ENCODE assay signal across 17 mouse cellular contexts in the genomic region with DNA sequence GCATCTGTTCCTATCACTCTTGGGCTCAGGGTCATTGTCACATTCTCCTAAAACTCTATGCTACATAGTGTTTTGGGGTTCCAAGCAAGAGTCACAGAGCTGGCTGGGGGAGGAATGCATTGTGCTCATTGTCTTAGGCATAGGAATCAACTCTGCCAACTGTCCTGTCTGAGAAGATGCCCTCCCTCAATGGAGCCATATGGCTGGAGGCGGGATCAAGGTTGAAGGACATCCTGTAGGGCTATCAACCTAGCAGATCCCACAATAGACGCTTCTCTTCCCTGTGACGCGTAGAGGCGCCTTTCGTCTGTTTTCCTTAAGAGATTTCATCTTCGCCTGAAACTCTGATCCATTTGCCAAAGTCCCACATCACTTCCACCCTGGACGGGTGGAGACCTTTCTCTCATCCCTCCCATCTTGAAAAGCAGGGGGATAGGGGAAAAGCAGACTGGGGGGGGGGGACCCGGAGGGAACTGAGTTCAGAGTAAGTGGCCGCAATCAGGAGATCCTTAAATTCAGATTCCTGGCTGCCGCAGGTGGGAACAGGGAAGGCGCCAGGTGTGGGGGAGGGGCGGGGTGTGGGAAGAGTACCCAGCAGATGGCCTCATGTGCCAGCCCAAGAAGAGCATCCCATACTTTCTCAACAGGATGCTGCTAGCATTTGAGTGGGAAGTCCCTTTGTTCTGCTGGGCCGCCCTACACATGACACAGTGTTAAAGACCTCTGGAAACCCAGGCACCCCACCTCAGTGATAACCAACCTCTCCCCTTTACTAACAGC.
DNase-seq lines count a peak whose midpoint lies in the region; ATAC-seq and TF ChIP-seq lines count a peak whose summit lies in the region.
"Had no signal": no experiment of that assay in that cellular context is flagged by ENCODE, and none has a peak within 500 bp of the region (broad histone marks: within the 10 kb centered on the region; RNA-seq: fewer than 3 reads in every experiment).

No protein-coding gene starts in this region.

- no peak overlapping the region for H3K4me3 ChIP-seq in forebrain, embryonic 16.5 days (replicated peaks; ENCODE audit: low read length)
- H3K4me3 ChIP-seq in forebrain, embryonic 10.5 days, result no peak overlapping the region
- H3K4me3 ChIP-seq in midbrain, embryonic 14.5 days (replicated peaks; ENCODE audit: low read depth, low read length), result no peak overlapping the region
- H3K4me3 ChIP-seq in midbrain, embryonic 10.5 days, result no peak overlapping the region
- no peak overlapping the region for H3K4me3 ChIP-seq in midbrain, postnatal 0 days (ENCODE audit: low read depth, low read length)
- H3K4me3 ChIP-seq: limb, embryonic 10.5 days; liver, embryonic 13.5 days; myocyte had no signal

- H3K27ac ChIP-seq in forebrain, embryonic 16.5 days (ENCODE audit: low read length), result peak overlapping the region; percentile 19; the same call in 1 of the 2 replicates
- no peak overlapping the region for H3K27ac ChIP-seq in forebrain, embryonic 10.5 days
- H3K27ac ChIP-seq in midbrain, embryonic 14.5 days (replicated peaks; ENCODE audit: low read depth, low read length), result 0 out of 2 replicates have a peak overlapping the region, but pooled peaks have one; percentile 43
- H3K27ac ChIP-seq in midbrain, embryonic 10.5 days (replicated peaks), result no peak overlapping the region
- no peak overlapping the region for H3K27ac ChIP-seq in midbrain, postnatal 0 days (ENCODE audit: low read depth, low read length)
- H3K27ac ChIP-seq: limb, embryonic 10.5 days; liver, embryonic 13.5 days had no signal

- no peaks in the 10 kb centered on the region for H3K27me3 ChIP-seq in forebrain, embryonic 16.5 days (replicated peaks; ENCODE audit: control insufficient read depth, insufficient read depth, low read length)
- no peaks in the 10 kb centered on the region for H3K27me3 ChIP-seq in forebrain, embryonic 10.5 days (ENCODE audit: poor library complexity, severe bottlenecking)
- no peaks in the 10 kb centered on the region for H3K27me3 ChIP-seq in midbrain, embryonic 14.5 days (ENCODE audit: control insufficient read depth, insufficient read depth, low read length)
- H3K27me3 ChIP-seq in midbrain, embryonic 10.5 days (ENCODE audit: low read depth, poor library complexity, severe bottlenecking), result no peaks in the 10 kb centered on the region; the same call in 1 of the 2 replicates
- no peaks in the 10 kb centered on the region for H3K27me3 ChIP-seq in midbrain, postnatal 0 days (ENCODE audit: insufficient read depth, low read length)
- H3K27me3 ChIP-seq: liver, embryonic 13.5 days had no signal

- intact Hi-C loops in left cerebral cortex, postnatal 36 days (cut with DNase I), result loop anchor here (5.0 kb wide), 2 partner anchors 67 to 107 kb away; no protein-coding TSS in a partner anchor

- H3K9ac ChIP-seq in forebrain, embryonic 16.5 days (replicated peaks; ENCODE audit: low read depth, low read length), result no peak overlapping the region
- no peak overlapping the region for H3K9ac ChIP-seq in midbrain, embryonic 14.5 days (replicated peaks; ENCODE audit: low read length)
- H3K9ac ChIP-seq in midbrain, postnatal 0 days (replicated peaks; ENCODE audit: low read length, poor library complexity, severe bottlenecking), result no peak overlapping the region
- H3K9ac ChIP-seq: liver, embryonic 13.5 days had no signal

- peaks cover 20% of the 10 kb centered on the region for H3K4me1 ChIP-seq in forebrain, embryonic 16.5 days (replicated peaks; ENCODE audit: control insufficient read depth, insufficient read depth, low read length)
- peaks cover 6% of the 10 kb centered on the region for H3K4me1 ChIP-seq in forebrain, embryonic 10.5 days
- peaks cover 19% of the 10 kb centered on the region for H3K4me1 ChIP-seq in midbrain, embryonic 14.5 days (ENCODE audit: control insufficient read depth, insufficient read depth, low read length)
- H3K4me1 ChIP-seq in midbrain, embryonic 10.5 days, result peaks cover 22% of the 10 kb centered on the region
- H3K4me1 ChIP-seq in midbrain, postnatal 0 days (ENCODE audit: insufficient read depth, low read length), result 0 out of 2 replicates have a peak, but pooled peaks cover 6% of the 10 kb centered on the region
- H3K4me1 ChIP-seq: limb, embryonic 10.5 days; liver, embryonic 13.5 days had no signal

- no peak for DNase-seq in forebrain, embryonic 10.5 days (ENCODE audit: extremely low spot score, low spot score)
- DNase-seq in midbrain, embryonic 14.5 days, result no peak
- DNase-seq in midbrain, embryonic 10.5 days (ENCODE audit: low spot score), result no peak
- DNase-seq in cerebellum, adult 8-10 months, result peak; percentile 56
- peak; percentile 16 for DNase-seq in midbrain, postnatal 0 days (ENCODE audit: low spot score)
- no peak for DNase-seq in embryo, embryonic 10 days (ENCODE audit: low spot score)
- DNase-seq in left cerebral cortex, postnatal 36 days (ENCODE audit: low spot score in 2 of 2), result no peak
- DNase-seq: adrenal gland, postnatal 14 days; gastrocnemius, postnatal 14 days; heart, postnatal 10 days; layer of hippocampus, adult 9-11 months; liver, embryonic 13.5 days; right cerebral cortex, postnatal 25 days had no signal

- no peak for ATAC-seq in forebrain, embryonic 16.5 days
- no peak for ATAC-seq in midbrain, embryonic 14.5 days (ENCODE audit: low FRiP score, low TSS enrichment)
- ATAC-seq in midbrain, postnatal 0 days (ENCODE audit: low FRiP score), result no peak
- ATAC-seq: lung, postnatal 0 days had no signal

- 92% methylated on average over 14 of the region's 14 CpGs for WGBS in forebrain, embryonic 16.5 days
- 86% methylated on average over 14 of the region's 14 CpGs for WGBS in forebrain, embryonic 10.5 days
- 88% methylated on average over 14 of the region's 14 CpGs for WGBS in midbrain, embryonic 14.5 days
- 87% methylated on average over 14 of the region's 14 CpGs for WGBS in midbrain, embryonic 10.5 days
- WGBS in midbrain, postnatal 0 days, result 90% methylated on average over 14 of the region's 14 CpGs

- no peaks in the 10 kb centered on the region for H3K36me3 ChIP-seq in forebrain, embryonic 16.5 days (ENCODE audit: control insufficient read depth, insufficient read depth)
- no peaks in the 10 kb centered on the region for H3K36me3 ChIP-seq in forebrain, embryonic 10.5 days (replicated peaks)
- no peaks in the 10 kb centered on the region for H3K36me3 ChIP-seq in midbrain, embryonic 14.5 days (ENCODE audit: control insufficient read depth, insufficient read depth, low read length)
- no peaks in the 10 kb centered on the region for H3K36me3 ChIP-seq in midbrain, embryonic 10.5 days
- no peaks in the 10 kb centered on the region for H3K36me3 ChIP-seq in midbrain, postnatal 0 days (ENCODE audit: insufficient read depth, low read length)
- H3K36me3 ChIP-seq: limb, embryonic 10.5 days; liver, embryonic 13.5 days had no signal

- H3K9me3 ChIP-seq in forebrain, embryonic 16.5 days (ENCODE audit: control insufficient read depth, low read length), result no peaks in the 10 kb centered on the region
- no peaks in the 10 kb centered on the region for H3K9me3 ChIP-seq in forebrain, embryonic 10.5 days
- H3K9me3 ChIP-seq in midbrain, embryonic 14.5 days (ENCODE audit: control insufficient read depth, low read length), result no peaks in the 10 kb centered on the region
- no peaks in the 10 kb centered on the region for H3K9me3 ChIP-seq in midbrain, embryonic 10.5 days (replicated peaks)
- H3K9me3 ChIP-seq in midbrain, postnatal 0 days (ENCODE audit: low read length), result no peaks in the 10 kb centered on the region
- H3K9me3 ChIP-seq: limb, embryonic 10.5 days; liver, embryonic 13.5 days had no signal

- TF ChIP-seq CTCF in midbrain, postnatal 0 days (IDR thresholded peaks at IDR 0.05), result no peak

- no peak overlapping the region for H3K4me2 ChIP-seq in forebrain, embryonic 16.5 days (ENCODE audit: low read length)
- H3K4me2 ChIP-seq in midbrain, embryonic 14.5 days (ENCODE audit: low read length), result no peak overlapping the region
- no peak overlapping the region for H3K4me2 ChIP-seq in midbrain, postnatal 0 days (ENCODE audit: low read depth, low read length, poor library complexity, severe bottlenecking)
- H3K4me2 ChIP-seq: liver, embryonic 13.5 days had no signal

Comparison
In these comparisons a context has a peak if more than half of its experiments do, and no peak if none do; other contexts are left out.
1. H3K27ac ChIP-seq: peak in forebrain, embryonic 16.5 days (single experiment) and midbrain, embryonic 14.5 days (single experiment); none in forebrain, embryonic 10.5 days (single experiment), midbrain, embryonic 10.5 days (single experiment) and midbrain, postnatal 0 days (single experiment).
2. DNase-seq: peak in cerebellum, adult 8-10 months (single experiment) and midbrain, postnatal 0 days (single experiment); none in forebrain, embryonic 10.5 days (single experiment), midbrain, embryonic 14.5 days (single experiment), midbrain, embryonic 10.5 days (single experiment), embryo, embryonic 10 days (single experiment) and left cerebral cortex, postnatal 36 days (0 of 2).